Mouse (Mus musculus) liver, postnatal 0 days (tissue): Measurements from ENCODE around the gene Supt3.

ENCODE experiments used
- CTCF ChIP-seq: sonication (generic); IDR thresholded peaks from 2 replicates; pipeline ENCODE4 v1.5.1; 2016; ENCODE audit warnings: antibody characterized with exemption, low read depth
- EP300 ChIP-seq: IDR thresholded peaks from 2 replicates; pipeline ENCODE4 v1.6.1; 2016; ENCODE audit warnings: antibody characterized with exemption, low read depth, mild to moderate bottlenecking

DNA sequence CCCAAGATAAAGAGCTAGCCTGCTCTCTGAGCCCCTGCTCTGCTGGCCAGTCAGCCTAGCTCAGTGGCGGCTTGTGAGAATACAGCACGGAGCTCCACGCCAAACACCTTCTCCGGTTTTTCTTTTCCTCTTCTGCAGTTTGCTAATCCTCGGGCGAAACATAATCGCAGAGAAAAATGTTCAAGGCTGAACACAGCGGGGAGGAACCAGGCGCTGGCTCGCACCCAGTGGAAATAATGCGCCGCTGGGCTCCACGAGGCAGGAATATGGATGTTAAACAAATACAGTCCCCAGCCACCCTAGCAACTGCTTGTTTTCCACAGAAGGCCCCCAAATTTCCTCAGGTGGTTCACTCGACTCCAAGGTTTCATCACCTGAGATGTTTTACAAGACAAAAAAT, 367.7 kb downstream of the Supt3 start:
- TF ChIP-seq CTCF = no peak
- TF ChIP-seq EP300 = no peak
